Mouse (Mus musculus) lung, adult 2 months (tissue): ENCODE results near the gene Gps1. TPM values are rescaled to one million over a fixed set of nuclear protein-coding genes. Genes with fewer than 3 reads are reported as not detected.
"Not testable (repeated sequence)": the region's sequence is repeated elsewhere in the genome, so short reads cannot be mapped to it uniquely, and the experiment has no call there.

ENCODE experiments used
- DNase-seq: peaks from one replicate; pipeline ENCODE4 v3.0.0; 2022
- H3K4me1 ChIP-seq: fragments of 200-500 bp; 2 replicates; pipeline ENCODE4 v1.6.1; 2011; ENCODE audit warnings: low read length; ENCODE audit not compliant: control insufficient read depth, insufficient read depth
- H3K4me3 ChIP-seq: fragments of 200-500 bp; replicated peaks from 2 replicates; pipeline ENCODE3; 2011; ENCODE audit warnings: low read depth, mild to moderate bottlenecking, control low read depth, low read length; ENCODE audit errors: extremely low read depth
- CTCF ChIP-seq: fragments of 200-500 bp; IDR thresholded peaks from 2 replicates; pipeline ENCODE4 v1.5.1; 2011; ENCODE audit warnings: mild to moderate bottlenecking, low read length, control low read depth; ENCODE audit not compliant: insufficient read depth
- POLR2A ChIP-seq: fragments of 200-500 bp; IDR thresholded peaks from 2 replicates; pipeline ENCODE4 v1.6.1; 2011; ENCODE audit warnings: low read depth, mild to moderate bottlenecking, control low read depth, low read length, borderline replicate concordance; ENCODE audit errors: extremely low read depth
- WGBS: fragments of 180-500 bp; shearing (Covaris S2); methylation state at CpG from one replicate; pipeline ENCODE4 v1.1.7; 2018; 5-methylcytosine and 5-hydroxymethylcytosine counted together
- polyA plus RNA-seq: library from polyadenylated mRNA; depleted of rRNA; stranded (reverse); fragments of >200 nt; gene quantifications from 2 replicates; pipeline ENCODE4 v1.2.3, GENCODE M21; 2012; rRNA removed

Gps1 gene
- polyA plus RNA-seq, 1 experiment = 141 TPM

GRCm38 (mm10) chr11:120830686-120831085, 46.6 kb downstream of the Gps1 start:
- TF ChIP-seq CTCF (no peak), POLR2A (no peak)
- 86% methylated on average over 12 of the region's 12 CpGs for WGBS
- no peaks in the 10 kb centered on the region for H3K4me1 ChIP-seq
- H3K4me3 ChIP-seq = no peak overlapping the region
- no peak for DNase-seq

GRCm38 (mm10) chr11:120831659-120832440, 47.8 kb downstream of the Gps1 start:
- Histone ChIP-seq H3K4me3 (no peak overlapping the region), H3K4me1 (no peaks in the 10 kb centered on the region)
- no peak for DNase-seq
- 83% methylated on average over 3 of the region's 3 CpGs for WGBS
- TF ChIP-seq CTCF = no peak
- no peak for TF ChIP-seq POLR2A

- DNase-seq, H3K4me1 ChIP-seq, H3K4me3 ChIP-seq: not testable (repeated sequence)
- WGBS = 93% methylated on average over 5 of the region's 5 CpGs
Measured at GRCm38 (mm10) chr11:120832962-120833361, 48.9 kb downstream of the Gps1 start.

- no peak for TF ChIP-seq POLR2A
- no peak for TF ChIP-seq CTCF
- H3K4me1 ChIP-seq = no peaks in the 10 kb centered on the region
- WGBS = 50% methylated on average over 8 of the region's 8 CpGs
- H3K4me3 ChIP-seq = no peak overlapping the region
- DNase-seq = peak; percentile 43
Measured at GRCm38 (mm10) chr11:120833555-120834280, 49.6 kb downstream of the Gps1 start.

Other genes starting within 250 kb of the Gps1 start
- gene Mcrip1, start 234.5 kb upstream of the Gps1 start, polyA plus RNA-seq = 133 and 168 TPM in 2 replicates
- gene Ppp1r27, start 233.1 kb upstream of the Gps1 start, polyA plus RNA-seq = 3.3 TPM in 1 of 2 replicates, not detected in the other
- 192 and 254 TPM in 2 replicates for gene P4hb, start 211.0 kb upstream of the Gps1 start, polyA plus RNA-seq
- 890 and 923 TPM in 2 replicates for gene Arhgdia, start 202.6 kb upstream of the Gps1 start, polyA plus RNA-seq
- 26.1 and 29.1 TPM in 2 replicates for gene Alyref, start 185.9 kb upstream of the Gps1 start, polyA plus RNA-seq
- 136 and 159 TPM in 2 replicates for gene Anapc11, start 185.9 kb upstream of the Gps1 start, polyA plus RNA-seq
- gene Npb, start 175.8 kb upstream of the Gps1 start, polyA plus RNA-seq = 2.5 and 3.0 TPM in 2 replicates
- gene Pcyt2, start 166.3 kb upstream of the Gps1 start, polyA plus RNA-seq = 217 and 238 TPM in 2 replicates
- gene Sirt7, start 159.0 kb upstream of the Gps1 start, polyA plus RNA-seq = 75.2 and 84.1 TPM in 2 replicates
- gene Mafg, start 150.7 kb upstream of the Gps1 start, polyA plus RNA-seq = 41.5 and 51.3 TPM in 2 replicates
- gene Pycr1, start 140.5 kb upstream of the Gps1 start, polyA plus RNA-seq = 4.1 and 4.5 TPM in 2 replicates
- 1.1 and 3.1 TPM in 2 replicates for gene Myadml2, start 136.1 kb upstream of the Gps1 start, polyA plus RNA-seq
- gene Notum, start 123.1 kb upstream of the Gps1 start, polyA plus RNA-seq = 15.5 and 20.6 TPM in 2 replicates
- gene Aspscr1, start 111.3 kb upstream of the Gps1 start, polyA plus RNA-seq = 86.9 and 95.8 TPM in 2 replicates
- gene Cenpx, start 70.5 kb upstream of the Gps1 start, polyA plus RNA-seq = 68.0 and 69.1 TPM in 2 replicates
- 35.6 and 40.1 TPM in 2 replicates for gene Lrrc45, start 70.3 kb upstream of the Gps1 start, polyA plus RNA-seq
- 62.0 and 76.8 TPM in 2 replicates for gene Rac3, start 62.8 kb upstream of the Gps1 start, polyA plus RNA-seq
- 326 and 340 TPM in 2 replicates for gene Dcxr, start 57.0 kb upstream of the Gps1 start, polyA plus RNA-seq
- 13,780 and 14,250 TPM in 2 replicates for gene Cbr2, start 52.2 kb upstream of the Gps1 start, polyA plus RNA-seq
- gene Hmga1b, start 21.5 kb upstream of the Gps1 start, polyA plus RNA-seq = 0.24 and 1.6 TPM in 2 replicates
- gene Rfng, start 65 bp upstream of the Gps1 start, polyA plus RNA-seq = 55.8 and 59.8 TPM in 2 replicates
- 32.0 and 35.4 TPM in 2 replicates for gene Dus1l, start 12.1 kb downstream of the Gps1 start, polyA plus RNA-seq
- gene Fasn, start 40.3 kb downstream of the Gps1 start, polyA plus RNA-seq = 1,387 and 1,388 TPM in 2 replicates
- 2.6 and 2.9 TPM in 2 replicates for gene Ccdc57, start 148.6 kb downstream of the Gps1 start, polyA plus RNA-seq
- gene Slc16a3, start 164.2 kb downstream of the Gps1 start, polyA plus RNA-seq = 20.8 and 28.8 TPM in 2 replicates
- gene Csnk1d, start 207.1 kb downstream of the Gps1 start, polyA plus RNA-seq = 61.2 and 75.3 TPM in 2 replicates